Mouse (Mus musculus): ENCODE results near the gene Zfp148.

Zfp148 gene

GRCm38 (mm10) chr16:33529502-33530454 lies 149.1 kb downstream of the Zfp148 start:
- DNase-seq (ENCODE audit: low spot score in 2 of 2) = no peak

- DNase-seq (ENCODE audit: low spot score in 2 of 2) = no peak
These were observed 150.5 kb downstream of the Zfp148 start for GRCm38 (mm10) chr16:33531184-33531583.

GRCm38 (mm10) chr16:33536456-33536855 lies 155.8 kb downstream of the Zfp148 start:
- DNase-seq (ENCODE audit: low spot score in 2 of 2) = no peak

GRCm38 (mm10) chr16:33537499-33538225 lies 157.0 kb downstream of the Zfp148 start:
- no peak for DNase-seq (ENCODE audit: low spot score in 2 of 2)

- DNase-seq (ENCODE audit: low spot score in 2 of 2) = no peak
These were observed 163.7 kb downstream of the Zfp148 start for GRCm38 (mm10) chr16:33544346-33544745.

GRCm38 (mm10) chr16:33545530-33545929 lies 164.9 kb downstream of the Zfp148 start:
- no peak for DNase-seq (ENCODE audit: low spot score in 2 of 2)

GRCm38 (mm10) chr16:33553689-33554342 lies 173.2 kb downstream of the Zfp148 start:
- no peak for DNase-seq (ENCODE audit: low spot score in 2 of 2)
